Mouse (Mus musculus) stomach, postnatal 0 days (tissue): Measurements from ENCODE around the gene Igfbp2. TPM values are rescaled to one million over a fixed set of nuclear protein-coding genes. Genes with fewer than 3 reads are reported as not detected.

ENCODE experiments used
- ATAC-seq: fragments of 200-750 bp; cut with Nextera tagmentation; 2 replicates; pipeline ENCODE4 v1.8.0; 2017; ENCODE audit not compliant: low FRiP score, low TSS enrichment
- DNase-seq: peaks from one replicate; pipeline ENCODE4 v3.0.0-alpha.2; 2016; ENCODE audit warnings: low spot score
- H3K27ac ChIP-seq: fragments of 300-500 bp; sonication (generic); replicated peaks from 2 replicates; pipeline ENCODE4 v1.5.1; 2014; ENCODE audit warnings: mild to moderate bottlenecking, control low read depth
- H3K27me3 ChIP-seq: fragments of 300-500 bp; sonication (generic); 2 replicates; pipeline ENCODE4 v1.6.1; 2014; ENCODE audit warnings: low read length; ENCODE audit not compliant: control insufficient read depth, insufficient read depth
- H3K36me3 ChIP-seq: fragments of 300-500 bp; sonication (generic); 2 replicates; pipeline ENCODE4 v1.6.1; 2014; ENCODE audit warnings: low read length, mixed read lengths; ENCODE audit not compliant: control insufficient read depth, insufficient read depth
- H3K4me1 ChIP-seq: fragments of 300-500 bp; sonication (generic); replicated peaks from 2 replicates; pipeline ENCODE4 v1.6.1; 2014; ENCODE audit warnings: antibody characterized with exemption; ENCODE audit not compliant: control insufficient read depth, insufficient read depth
- H3K4me2 ChIP-seq: fragments of 300-500 bp; sonication (generic); replicated peaks from 2 replicates; pipeline ENCODE4 v1.6.1; 2014; ENCODE audit warnings: low read depth, mild to moderate bottlenecking, control low read depth, moderate library complexity
- H3K4me3 ChIP-seq: fragments of 300-500 bp; sonication (generic); 2 replicates; pipeline ENCODE4 v1.5.1; 2014; ENCODE audit warnings: low read depth, low read length, control low read depth
- H3K9ac ChIP-seq: fragments of 300-500 bp; sonication (generic); 2 replicates; pipeline ENCODE4 v1.6.1; 2014; ENCODE audit warnings: mild to moderate bottlenecking, low read length, control low read depth, mixed read lengths
- H3K9me3 ChIP-seq: fragments of 300-500 bp; sonication (generic); 2 replicates; pipeline ENCODE4 v1.6.1; 2016; ENCODE audit warnings: low read length; ENCODE audit not compliant: control insufficient read depth
- CTCF ChIP-seq: IDR thresholded peaks from 2 replicates; pipeline ENCODE4 v1.5.1; 2016; ENCODE audit warnings: antibody characterized with exemption, low read depth, mild to moderate bottlenecking, moderate library complexity
- EP300 ChIP-seq: optimal IDR thresholded peaks from 2 replicates; pipeline ENCODE3; 2016; ENCODE audit warnings: antibody characterized with exemption
- WGBS: fragments of 180-500 bp; shearing (Covaris S2); extraction: QIAGEN DNeasy Blood & Tissue Kit; methylation state at CpG from one replicate; pipeline ENCODE4 v1.1.7; 2014; 5-methylcytosine and 5-hydroxymethylcytosine counted together
- polyA plus RNA-seq: library from polyadenylated mRNA; unstranded; fragments of >200 nt; fragmentation: Nextera tagmentation; extraction: Ambion mirVana; gene quantifications from 2 replicates; pipeline ENCODE4 v1.2.1, GENCODE M21; 2015

Igfbp2 gene
- polyA plus RNA-seq, result 304 and 499 TPM in 2 replicates

DNA sequence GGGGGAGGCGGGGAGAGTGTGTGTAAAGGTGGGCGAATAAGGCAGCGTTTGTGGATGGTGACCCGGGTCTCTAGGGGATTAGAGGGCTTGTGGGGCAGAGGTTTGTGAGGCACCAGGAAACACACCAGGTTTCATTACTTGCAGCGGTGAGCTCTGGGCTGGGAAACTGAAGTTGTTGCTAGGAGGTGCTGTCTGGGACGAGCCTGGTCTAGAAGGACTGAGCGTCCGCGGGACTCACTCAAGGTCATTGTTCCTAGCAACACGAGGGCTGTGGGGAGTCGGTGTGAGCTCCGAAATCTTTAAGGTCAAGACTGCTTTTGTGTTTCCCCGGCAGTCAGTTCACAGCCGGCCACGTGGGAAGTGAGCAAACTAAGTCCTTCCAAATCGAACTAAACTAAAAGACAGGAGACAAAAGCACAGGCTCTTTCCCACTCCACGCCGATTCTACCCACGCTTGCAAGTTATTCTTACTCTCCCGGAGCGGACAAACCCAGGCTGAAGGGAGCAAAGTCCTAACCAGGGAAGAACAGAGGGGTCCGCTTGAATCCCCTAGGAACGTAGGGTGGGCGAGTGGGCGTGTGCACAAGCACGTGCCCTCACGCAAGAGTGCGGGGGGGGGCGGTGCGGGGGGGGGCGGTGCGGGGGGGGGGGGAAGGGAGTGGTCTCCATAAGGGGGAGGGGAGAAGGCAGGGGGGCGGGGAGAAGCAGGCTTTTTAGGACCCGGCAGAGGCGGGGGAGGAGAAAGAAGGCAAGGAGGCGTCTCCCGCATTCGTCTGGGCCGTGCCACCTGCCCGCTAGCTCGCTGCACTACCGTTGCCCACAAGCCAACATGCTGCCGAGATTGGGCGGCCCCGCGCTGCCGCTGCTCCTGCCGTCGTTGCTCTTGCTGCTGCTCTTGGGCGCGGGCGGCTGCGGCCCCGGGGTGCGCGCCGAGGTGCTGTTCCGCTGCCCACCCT lies at the start of gene Igfbp2:
TSS of gene Igfbp2 (plus strand) at position 753 of the 956 bp plus-strand sequence.
- TF ChIP-seq EP300, result no peak
- TF ChIP-seq CTCF, result no peak
- peak; percentile 76; the same call in 1 of the 2 replicates for ATAC-seq
- no peaks in the 10 kb centered on the region for H3K27me3 ChIP-seq
- DNase-seq, result peak; percentile 68
- no peaks in the 10 kb centered on the region for H3K36me3 ChIP-seq
- H3K4me3 ChIP-seq, result peak within 1 kb of the TSS; percentile 53
- H3K4me2 ChIP-seq, result peak within 1 kb of the TSS; percentile 95
- WGBS, result 5% methylated on average over 42 of the region's 58 CpGs
- H3K9ac ChIP-seq, result peak within 1 kb of the TSS; percentile 63
- peaks cover 5% of the 10 kb centered on the region for H3K4me1 ChIP-seq
- H3K27ac ChIP-seq, result peak within 1 kb of the TSS; percentile 67
- H3K9me3 ChIP-seq, result no peaks in the 10 kb centered on the region

- no peak overlapping the region for H3K4me3 ChIP-seq
- H3K4me1 ChIP-seq, result no peaks in the 10 kb centered on the region
- TF ChIP-seq EP300, result no peak
- no peak for TF ChIP-seq CTCF
- no peak for ATAC-seq
- no peak overlapping the region for H3K4me2 ChIP-seq
- no peaks in the 10 kb centered on the region for H3K36me3 ChIP-seq
- H3K27me3 ChIP-seq, result no peaks in the 10 kb centered on the region
- H3K9me3 ChIP-seq, result no peaks in the 10 kb centered on the region
- no peak overlapping the region for H3K27ac ChIP-seq
- H3K9ac ChIP-seq, result no peak overlapping the region
- WGBS, result 19% methylated on average over 6 of the region's 6 CpGs
- no peak for DNase-seq
These were observed 45.5 kb upstream of the Igfbp2 start for GRCm38 (mm10) chr1:72778789-72779188.

- H3K4me2 ChIP-seq, result no peak overlapping the region
- no peaks in the 10 kb centered on the region for H3K36me3 ChIP-seq
- DNase-seq, result no peak
- H3K9ac ChIP-seq, result no peak overlapping the region
- no peaks in the 10 kb centered on the region for H3K27me3 ChIP-seq
- H3K4me3 ChIP-seq, result no peak overlapping the region
- H3K9me3 ChIP-seq, result no peaks in the 10 kb centered on the region
- TF ChIP-seq CTCF (no peak), EP300 (peak; percentile 45)
- H3K4me1 ChIP-seq, result no peaks in the 10 kb centered on the region
- 31% methylated on average over 7 of the region's 7 CpGs for WGBS
- ATAC-seq, result peak; percentile 40; the same call in 1 of the 2 replicates
- no peak overlapping the region for H3K27ac ChIP-seq
These were observed 43.6 kb upstream of the Igfbp2 start for GRCm38 (mm10) chr1:72780720-72781119.

- H3K36me3 ChIP-seq, result no peaks in the 10 kb centered on the region
- no peaks in the 10 kb centered on the region for H3K9me3 ChIP-seq
- TF ChIP-seq EP300, result no peak
- no peak for TF ChIP-seq CTCF
- no peak overlapping the region for H3K4me2 ChIP-seq
- H3K27me3 ChIP-seq, result no peaks in the 10 kb centered on the region
- DNase-seq, result no peak
- WGBS, result 57% methylated on average over 2 of the region's 2 CpGs
- H3K4me1 ChIP-seq, result no peaks in the 10 kb centered on the region
- H3K27ac ChIP-seq, result no peak overlapping the region
- ATAC-seq, result no peak
- no peak overlapping the region for H3K4me3 ChIP-seq
- no peak overlapping the region for H3K9ac ChIP-seq
These were observed 41.0 kb upstream of the Igfbp2 start for GRCm38 (mm10) chr1:72783341-72783740.

GRCm38 (mm10) chr1:72784018-72784417 lies 40.3 kb upstream of the Igfbp2 start:
- TF ChIP-seq EP300, result peak; percentile 76
- no peak for TF ChIP-seq CTCF
- no peak overlapping the region for H3K4me3 ChIP-seq
- no peaks in the 10 kb centered on the region for H3K4me1 ChIP-seq
- 13% methylated on average over 7 of the region's 7 CpGs for WGBS
- ATAC-seq, result peak; percentile 65; the same call in 1 of the 2 replicates
- H3K4me2 ChIP-seq, result no peak overlapping the region
- no peaks in the 10 kb centered on the region for H3K9me3 ChIP-seq
- DNase-seq, result no peak
- H3K27ac ChIP-seq, result no peak overlapping the region
- H3K36me3 ChIP-seq, result no peaks in the 10 kb centered on the region
- H3K9ac ChIP-seq, result no peak overlapping the region
- no peaks in the 10 kb centered on the region for H3K27me3 ChIP-seq

DNA sequence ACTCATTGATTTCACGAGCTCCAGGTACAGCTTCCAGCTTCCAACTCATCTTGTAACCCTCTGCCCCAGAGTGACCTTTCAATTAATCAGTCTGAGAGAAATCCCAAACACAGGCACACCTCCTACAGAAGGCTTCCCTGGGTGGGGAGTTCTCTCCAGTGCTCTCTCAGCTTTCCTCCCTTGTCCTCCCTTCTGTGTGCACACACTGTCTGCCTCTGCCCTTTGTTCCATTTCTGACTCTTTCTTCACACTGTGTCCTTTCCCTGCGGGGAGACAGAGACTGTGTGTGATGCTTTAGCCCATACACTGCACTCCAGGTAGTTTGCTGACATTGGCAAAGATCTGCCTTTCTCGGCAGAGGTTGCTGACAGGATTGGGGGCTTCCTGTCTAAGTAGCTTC lies 33.6 kb upstream of the Igfbp2 start:
- H3K4me1 ChIP-seq, result no peaks in the 10 kb centered on the region
- 25% methylated on average over 3 of the region's 3 CpGs for WGBS
- no peak overlapping the region for H3K27ac ChIP-seq
- H3K9me3 ChIP-seq, result no peaks in the 10 kb centered on the region
- H3K27me3 ChIP-seq, result no peaks in the 10 kb centered on the region
- ATAC-seq (no peak), DNase-seq (no peak)
- no peak overlapping the region for H3K4me2 ChIP-seq
- no peak overlapping the region for H3K4me3 ChIP-seq
- TF ChIP-seq CTCF, result no peak
- no peak for TF ChIP-seq EP300
- H3K9ac ChIP-seq, result no peak overlapping the region
- H3K36me3 ChIP-seq, result no peaks in the 10 kb centered on the region
